Mouse (Mus musculus): ENCODE measurements around the gene Fstl4.

The Fstl4 gene

GRCm38 (mm10) chr11:52914431-52914830, 150.0 kb downstream of the Fstl4 start:
- DNase-seq (ENCODE audit: low spot score) = no peak

DNA sequence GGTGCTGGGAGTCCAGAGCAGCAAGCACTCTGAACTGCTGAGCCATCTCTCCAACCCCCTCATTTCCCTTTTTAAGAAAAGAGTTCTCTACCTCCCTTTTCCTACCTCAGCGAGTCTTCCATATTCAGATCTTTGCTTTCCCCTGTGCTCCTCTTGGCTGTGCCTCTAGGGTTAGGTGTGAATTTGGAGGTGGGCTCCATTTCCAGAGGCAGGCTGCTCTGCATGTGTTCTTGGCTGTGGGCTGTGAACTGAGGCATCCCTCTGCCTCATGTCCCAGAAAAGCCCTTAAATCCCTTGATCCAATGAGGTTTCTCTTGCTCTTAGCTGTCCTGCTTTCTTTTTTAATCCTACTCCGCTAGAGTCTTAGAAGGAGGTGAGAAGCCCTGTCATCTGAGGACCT, 151.2 kb downstream of the Fstl4 start:
- no peak for DNase-seq (ENCODE audit: low spot score)

DNA sequence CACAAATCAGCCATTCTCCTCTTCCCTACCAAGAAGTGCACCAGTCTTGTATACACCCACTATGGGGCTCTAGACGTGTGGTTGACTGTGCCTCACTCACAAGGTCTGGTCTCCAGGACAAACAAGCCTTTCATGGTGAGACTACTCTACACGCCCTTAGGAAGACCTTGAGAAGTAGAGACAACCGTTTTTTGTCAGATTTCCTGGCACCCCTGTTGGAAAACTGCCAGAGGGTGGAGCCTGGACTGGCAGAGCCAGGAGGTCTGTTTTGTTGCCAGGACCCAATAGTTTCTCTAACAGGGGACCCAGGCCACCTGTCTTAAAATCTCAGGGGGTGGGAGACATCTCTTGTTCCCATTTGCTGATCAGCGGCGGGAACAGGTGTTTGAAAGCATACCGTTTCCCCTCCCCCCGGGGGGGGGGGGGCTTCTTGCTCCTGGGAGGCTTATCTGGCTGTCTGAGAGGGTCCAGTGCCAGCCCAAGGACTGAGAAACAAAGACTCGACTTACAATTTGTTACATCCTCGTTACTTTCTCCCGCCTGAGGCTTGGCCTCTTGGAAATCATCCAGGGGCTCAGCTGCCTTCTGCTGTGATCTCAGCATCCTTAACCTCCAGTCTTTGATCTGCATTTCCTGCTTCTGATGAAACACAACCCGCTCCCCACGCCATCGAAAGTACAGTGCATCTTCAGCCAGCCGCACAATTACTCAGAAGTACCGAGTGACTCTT, 155.0 kb downstream of the Fstl4 start:
- no peak for DNase-seq (ENCODE audit: low spot score)

DNA sequence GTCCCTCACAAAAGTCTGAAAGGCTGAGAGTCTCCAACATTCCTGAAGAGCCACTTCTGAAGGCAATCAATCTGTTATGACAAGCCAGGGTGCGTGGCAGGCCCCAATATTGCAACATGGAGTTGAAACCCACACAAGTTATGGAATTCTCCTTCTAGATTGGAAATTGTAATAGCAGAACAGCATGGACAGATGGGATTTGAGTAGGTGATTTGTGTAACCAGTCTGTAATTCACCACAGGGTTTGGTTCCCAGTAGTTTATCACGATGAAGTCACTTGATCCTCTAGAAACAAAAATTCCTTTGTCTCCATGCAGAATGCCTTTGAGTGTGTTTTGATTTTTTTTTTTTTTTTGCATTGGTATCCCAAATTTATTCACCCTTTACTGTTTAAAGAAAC, 159.8 kb downstream of the Fstl4 start:
- DNase-seq (ENCODE audit: low spot score) = no peak

- no peak for DNase-seq (ENCODE audit: low spot score)
These were observed 163.9 kb downstream of the Fstl4 start for GRCm38 (mm10) chr11:52928321-52928720.

DNA sequence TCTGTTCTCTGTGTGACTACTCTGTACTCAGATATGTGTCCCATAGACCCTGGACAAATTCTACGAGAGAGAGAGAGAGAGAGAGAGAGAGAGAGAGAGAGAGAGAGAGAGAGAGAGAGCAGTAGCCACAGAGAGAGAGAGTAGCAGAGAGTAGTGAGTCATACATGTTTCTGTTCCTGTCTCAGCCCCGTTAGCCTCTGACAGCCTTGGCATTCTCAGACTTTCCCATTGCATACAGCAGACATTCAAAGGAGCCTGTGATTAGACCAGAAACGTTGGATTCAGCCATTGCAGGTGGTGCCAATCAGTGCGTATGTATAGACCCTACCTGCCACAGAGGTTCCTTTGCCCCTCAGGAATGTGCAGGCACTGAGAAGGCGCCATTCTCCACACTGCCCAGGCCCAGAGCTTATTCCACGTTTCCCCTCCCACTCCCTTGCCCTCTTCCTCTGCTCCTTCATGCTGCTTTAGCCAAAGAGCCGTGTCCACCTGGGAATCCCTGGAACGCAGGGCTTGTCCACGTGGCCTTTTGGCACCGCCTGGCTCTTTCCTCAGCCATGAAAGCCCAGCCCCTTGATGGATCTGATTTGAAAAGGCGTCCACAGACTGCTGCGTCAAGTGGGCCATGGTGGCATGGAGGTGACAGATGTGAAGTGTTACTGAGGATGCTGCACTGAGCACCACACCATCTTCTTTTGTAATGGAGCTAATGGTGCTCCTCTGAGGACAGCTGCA, 175.1 kb downstream of the Fstl4 start:
- DNase-seq (ENCODE audit: low spot score) = no peak

GRCm38 (mm10) chr11:52942967-52943366, 178.5 kb downstream of the Fstl4 start:
- DNase-seq (ENCODE audit: low spot score) = no peak

- DNase-seq (ENCODE audit: low spot score) = no peak
These were observed 190.6 kb downstream of the Fstl4 start for GRCm38 (mm10) chr11:52954995-52955394.

GRCm38 (mm10) chr11:52968809-52969208, 204.4 kb downstream of the Fstl4 start:
- DNase-seq (ENCODE audit: low spot score) = no peak

- DNase-seq (ENCODE audit: low spot score) = no peak
These were observed 206.0 kb downstream of the Fstl4 start for GRCm38 (mm10) chr11:52970396-52970795.

DNA sequence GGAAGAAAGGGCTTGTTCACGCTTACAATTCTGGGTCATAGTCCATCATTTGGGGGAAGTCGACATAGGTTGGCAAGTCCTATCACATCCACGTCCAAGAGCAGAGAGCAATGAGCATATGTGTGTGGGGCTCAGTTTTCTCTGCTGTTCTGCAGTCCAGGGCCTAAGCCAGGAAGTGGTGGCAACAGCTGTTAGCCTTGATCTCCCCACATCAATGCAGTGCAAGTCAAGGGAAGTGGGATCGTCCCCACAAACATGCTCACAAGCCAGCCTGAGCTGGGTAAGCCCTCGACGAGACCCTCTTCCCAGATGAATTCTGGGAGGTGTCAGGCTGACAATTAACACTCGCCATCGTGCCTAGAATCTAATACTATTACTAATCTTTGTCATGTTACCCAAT, 222.6 kb downstream of the Fstl4 start:
- DNase-seq (ENCODE audit: low spot score) = no peak

DNA sequence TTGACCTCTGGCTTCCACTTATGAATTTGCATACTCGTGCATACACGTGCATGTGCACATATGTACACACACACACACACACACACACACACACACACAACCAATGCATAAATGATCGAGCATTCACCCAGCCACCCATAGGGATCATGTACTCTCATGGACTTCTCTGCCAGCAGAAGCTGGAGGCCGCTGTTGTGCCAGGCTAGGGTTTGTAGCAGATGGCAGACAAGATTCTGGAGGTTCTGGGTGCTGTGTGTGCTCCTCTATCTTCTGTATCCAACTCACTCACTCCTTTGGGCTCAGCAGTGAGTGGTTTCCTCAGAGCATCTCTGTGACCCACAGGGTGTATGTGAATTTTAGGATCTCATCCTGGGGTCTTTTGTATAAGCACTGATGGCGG, 230.3 kb downstream of the Fstl4 start:
- DNase-seq (ENCODE audit: low spot score) = no peak

GRCm38 (mm10) chr11:52996434-52997093, 232.1 kb downstream of the Fstl4 start:
- DNase-seq (ENCODE audit: low spot score) = no peak

GRCm38 (mm10) chr11:52997421-52997820, 233.0 kb downstream of the Fstl4 start:
- DNase-seq (ENCODE audit: low spot score) = no peak

GRCm38 (mm10) chr11:53000226-53000625, 235.8 kb downstream of the Fstl4 start:
- DNase-seq (ENCODE audit: low spot score) = no peak

DNA sequence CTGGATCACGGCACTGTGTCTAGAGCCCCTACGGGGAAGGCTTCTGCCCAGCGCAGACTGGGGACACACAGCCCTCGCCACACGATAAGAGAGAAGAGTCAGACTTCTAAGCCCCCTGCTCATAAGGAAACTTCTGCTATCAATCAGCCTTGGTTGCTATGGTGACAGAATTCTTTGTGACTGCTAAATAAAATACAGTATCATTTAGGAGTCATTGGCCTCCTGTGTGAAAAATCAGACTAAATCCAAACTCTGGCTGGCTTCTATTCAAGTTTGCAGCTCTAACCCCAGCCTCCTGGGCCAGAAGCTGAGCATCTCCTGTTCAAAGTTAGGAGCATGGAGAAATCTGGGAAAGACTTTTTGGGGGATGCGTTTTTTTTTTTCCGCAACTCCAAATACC, 238.9 kb downstream of the Fstl4 start:
- no peak for DNase-seq (ENCODE audit: low spot score)

DNA sequence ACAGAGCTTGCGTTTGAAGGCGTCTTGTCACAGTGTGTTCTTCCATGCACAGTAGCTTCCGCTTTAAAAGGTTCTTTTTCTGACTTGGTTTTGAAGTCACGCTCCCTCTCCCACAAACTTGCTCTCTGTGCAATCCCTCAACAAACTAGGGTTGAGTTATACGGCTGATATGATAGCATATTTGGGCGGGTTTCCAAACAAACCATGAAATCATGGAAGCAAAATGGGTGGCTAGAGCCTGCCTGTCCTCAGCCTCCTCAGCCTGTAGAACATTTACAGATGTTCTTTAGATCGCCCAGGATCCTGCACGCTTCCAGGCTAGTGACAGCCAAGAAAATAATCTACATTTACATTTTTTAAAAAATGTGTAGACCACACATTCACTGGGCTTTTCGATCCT, 239.4 kb downstream of the Fstl4 start:
- no peak for DNase-seq (ENCODE audit: low spot score)

DNA sequence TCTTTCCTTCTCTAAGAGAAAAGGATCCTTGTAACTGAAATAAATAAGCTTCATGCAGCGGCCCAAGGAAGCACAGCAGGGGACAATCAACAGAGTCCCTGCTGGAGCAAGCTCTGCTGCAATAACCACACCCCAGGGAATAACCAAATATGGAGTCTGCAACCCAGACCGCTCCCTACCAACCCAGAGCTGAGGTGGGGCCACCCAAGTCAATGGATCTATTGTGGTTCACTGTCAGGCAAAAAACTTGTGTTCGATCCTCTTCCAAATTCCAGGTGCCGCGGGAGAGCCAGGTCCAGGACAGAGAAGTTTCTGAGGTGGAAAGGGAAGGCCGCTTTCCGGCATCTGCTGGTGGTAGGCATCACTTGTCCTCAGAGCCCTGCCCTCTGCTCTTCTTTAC, 245.2 kb downstream of the Fstl4 start:
- no peak for DNase-seq (ENCODE audit: low spot score)

DNA sequence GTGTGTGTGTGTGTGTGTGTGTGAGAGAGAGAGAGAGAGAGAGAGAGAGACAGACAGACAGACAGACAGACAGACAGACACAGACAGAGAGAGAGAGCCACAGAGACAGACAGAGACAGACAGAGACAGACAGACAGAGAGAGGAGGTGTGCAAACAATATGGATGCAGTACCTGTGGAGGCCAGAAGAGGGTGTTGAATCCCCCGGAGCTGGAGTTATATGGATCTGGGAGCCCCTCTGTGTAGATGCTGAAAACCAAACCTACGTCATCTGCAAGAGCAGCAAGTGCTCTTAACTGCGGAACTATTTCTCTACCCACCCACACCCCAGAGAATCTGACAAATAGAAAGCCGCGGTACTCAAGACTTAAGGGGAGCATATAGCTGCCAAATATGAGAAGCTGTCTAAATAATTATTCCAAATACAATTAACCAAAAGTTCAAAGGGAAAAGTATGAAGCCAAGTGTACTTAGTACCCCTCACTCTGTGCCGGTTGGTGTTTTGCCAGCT, 247.6 kb downstream of the Fstl4 start:
- DNase-seq (ENCODE audit: low spot score) = no peak

DNA sequence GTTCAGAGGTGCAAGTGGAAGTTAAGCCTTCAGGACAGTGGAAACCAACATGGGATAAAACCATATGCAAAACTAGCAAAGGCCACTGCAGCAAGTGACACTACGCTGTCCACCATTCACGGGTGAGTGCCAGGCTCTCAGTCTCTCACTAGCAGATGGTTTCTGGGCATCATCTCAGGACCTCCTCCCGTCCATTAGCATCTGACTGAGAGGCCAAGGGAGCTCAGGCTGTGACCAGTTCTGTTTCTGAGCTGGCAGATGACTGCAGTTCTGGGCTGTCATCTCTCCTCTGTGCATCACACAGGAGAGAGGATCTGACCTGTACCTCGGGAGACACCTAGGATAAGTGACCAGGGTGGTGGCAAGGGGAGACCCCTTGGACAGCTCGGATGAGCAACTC, 249.5 kb downstream of the Fstl4 start:
- no peak for DNase-seq (ENCODE audit: low spot score)

DNA sequence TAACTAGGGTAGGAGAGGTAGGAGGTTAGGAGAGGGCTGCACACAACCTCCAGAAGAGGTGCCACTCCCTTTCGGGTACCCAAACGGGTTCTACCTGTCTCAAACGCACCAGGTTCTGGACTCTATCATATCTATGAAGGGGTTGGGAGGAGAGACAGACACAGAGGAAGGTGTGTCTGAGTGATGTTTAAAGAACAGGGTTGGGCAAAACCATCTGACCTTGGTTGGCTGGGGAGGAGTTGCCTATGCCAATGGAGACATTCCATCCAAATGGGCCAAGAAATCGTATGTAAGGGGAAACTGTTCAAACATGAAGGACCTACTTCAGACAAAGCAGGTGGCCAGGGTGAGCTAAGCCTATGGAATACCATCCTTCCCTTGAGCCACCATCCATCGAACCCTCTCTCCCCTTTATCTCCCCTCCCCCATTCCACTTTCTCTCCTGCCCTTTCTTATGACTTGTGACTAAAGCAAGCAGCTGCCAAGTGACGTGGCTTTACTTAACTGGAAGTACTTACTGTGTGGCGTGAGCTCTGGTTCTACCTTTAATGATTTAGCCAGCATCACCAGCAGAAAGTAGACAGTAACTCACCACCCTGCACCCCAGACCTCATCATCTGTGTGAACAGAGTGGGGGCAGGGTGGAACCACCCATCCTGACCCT, 252.1 kb downstream of the Fstl4 start:
- no peak for DNase-seq (ENCODE audit: low spot score)

GRCm38 (mm10) chr11:53019509-53019908, 255.1 kb downstream of the Fstl4 start:
- DNase-seq (ENCODE audit: low spot score) = no peak

All from spleen, adult 12 weeks (tissue).